Mouse (Mus musculus): Measurements from ENCODE around the gene Hdac4.

Gene Hdac4

GRCm38 (mm10) chr1:91961231-91961630 is 234.3 kb downstream of the Hdac4 start:
- no peak for DNase-seq (ENCODE audit: low spot score)

- no peak for DNase-seq (ENCODE audit: low spot score)
These were observed 235.6 kb downstream of the Hdac4 start for GRCm38 (mm10) chr1:91959891-91960290.

DNA sequence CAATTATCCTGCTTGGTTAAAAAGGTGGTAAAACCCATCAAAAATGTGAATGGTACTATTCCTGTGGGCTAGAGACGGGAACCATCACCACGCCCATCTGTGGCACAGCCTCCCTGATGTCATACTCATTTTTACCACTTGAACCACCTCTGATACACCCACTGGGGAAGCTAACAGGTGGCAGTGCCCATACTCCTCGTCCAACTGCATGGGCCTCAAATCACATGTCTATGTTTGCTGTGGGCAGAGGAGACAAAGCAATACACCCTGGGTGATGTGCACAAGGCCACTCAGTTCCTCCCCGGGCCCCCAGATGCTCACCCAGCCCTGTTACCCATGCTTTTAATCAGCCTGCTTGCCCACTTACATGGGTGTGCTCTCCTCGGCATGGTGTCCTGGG is 236.5 kb downstream of the Hdac4 start:
- no peak for DNase-seq (ENCODE audit: low spot score)

GRCm38 (mm10) chr1:91956229-91956628 is 239.3 kb downstream of the Hdac4 start:
- DNase-seq (ENCODE audit: low spot score), result no peak

DNA sequence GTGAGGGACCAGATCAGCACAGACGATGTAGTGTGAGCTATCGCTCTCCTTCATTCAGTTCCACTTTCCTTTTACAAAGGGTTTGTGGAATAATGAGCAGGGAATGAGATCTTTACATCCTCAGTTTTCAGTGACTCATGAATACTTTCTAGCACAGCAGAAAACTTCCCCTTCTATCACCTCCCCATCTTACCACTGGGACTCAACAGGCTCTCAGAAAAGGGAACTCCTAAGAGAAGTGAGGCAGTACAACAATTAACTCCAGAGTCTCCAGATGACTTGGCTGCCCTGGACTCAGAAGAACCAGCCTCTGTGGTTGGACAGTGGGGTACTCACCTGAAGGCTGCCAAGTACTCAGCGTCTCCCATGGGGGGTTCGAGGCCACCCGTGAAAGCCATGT is 240.5 kb downstream of the Hdac4 start:
- no peak for DNase-seq (ENCODE audit: low spot score)

DNA sequence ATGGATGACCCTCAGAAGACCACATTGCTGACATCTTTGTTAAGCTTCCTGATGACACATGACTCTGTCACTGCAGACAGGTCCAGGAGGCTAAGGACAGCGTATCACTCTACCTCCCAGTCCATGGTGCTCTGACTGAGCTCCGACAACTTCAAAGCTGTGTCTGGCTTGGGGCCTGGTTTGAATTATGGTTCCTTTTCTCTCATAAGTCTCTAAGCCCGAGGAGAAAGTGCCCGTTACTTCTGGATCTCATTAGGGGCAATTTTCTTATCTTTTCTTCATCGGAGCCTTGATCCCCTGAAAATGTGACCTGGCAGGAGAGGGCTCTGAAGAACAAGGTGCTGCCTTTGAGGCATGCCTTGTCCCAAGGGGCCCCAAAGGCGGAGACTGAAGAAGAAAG is 242.6 kb downstream of the Hdac4 start:
- no peak for DNase-seq (ENCODE audit: low spot score)

GRCm38 (mm10) chr1:91947441-91947840 is 248.1 kb downstream of the Hdac4 start:
- DNase-seq (ENCODE audit: low spot score), result no peak

- no peak for DNase-seq (ENCODE audit: low spot score)
These were observed 252.9 kb downstream of the Hdac4 start for GRCm38 (mm10) chr1:91942583-91942982.

GRCm38 (mm10) chr1:91942031-91942430 is 253.5 kb downstream of the Hdac4 start:
- DNase-seq (ENCODE audit: low spot score), result no peak

GRCm38 (mm10) chr1:91941094-91941493 is 254.4 kb downstream of the Hdac4 start:
- DNase-seq (ENCODE audit: low spot score), result no peak

- DNase-seq (ENCODE audit: low spot score), result no peak
These were observed 260.3 kb downstream of the Hdac4 start for GRCm38 (mm10) chr1:91935171-91935570.

GRCm38 (mm10) chr1:91933681-91934080 is 261.8 kb downstream of the Hdac4 start:
- DNase-seq (ENCODE audit: low spot score), result no peak

DNA sequence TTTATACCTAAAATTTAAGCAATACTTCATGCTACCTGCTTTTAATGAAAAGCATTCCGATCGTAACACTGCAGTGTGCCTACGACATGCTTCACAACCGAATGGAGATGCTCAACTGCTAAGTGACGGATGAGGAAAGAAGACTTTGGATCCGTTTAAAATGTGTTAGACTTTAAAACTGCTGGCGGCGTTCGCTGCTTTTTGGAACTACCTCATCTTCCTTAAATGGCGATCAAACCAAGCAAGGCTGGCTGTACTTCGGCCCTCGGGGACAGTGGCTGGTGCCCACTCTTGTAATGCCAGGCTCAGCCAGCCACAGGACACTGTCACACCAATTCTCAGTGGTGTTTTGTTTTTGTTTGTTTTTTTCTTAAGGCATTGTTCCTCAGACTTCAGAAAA is 263.3 kb downstream of the Hdac4 start:
- no peak for DNase-seq (ENCODE audit: low spot score)

DNA sequence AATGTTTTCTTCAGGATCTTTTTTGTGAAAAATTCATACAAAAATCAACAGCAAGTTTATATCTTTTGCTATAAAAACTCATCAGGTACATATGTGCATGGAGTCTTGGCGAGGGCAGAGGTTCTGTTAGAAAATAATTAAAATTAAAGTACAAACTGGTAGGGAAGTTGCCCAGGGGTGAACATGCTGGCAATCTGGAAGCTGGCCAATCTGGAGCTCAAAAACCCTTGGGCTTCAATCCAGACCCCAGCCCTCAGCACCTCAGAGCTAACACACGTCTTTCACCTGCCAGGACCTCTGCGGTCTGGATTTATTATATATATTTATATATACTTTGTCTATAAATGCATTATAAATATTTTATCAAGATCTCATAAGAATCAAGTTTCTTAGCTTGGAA is 263.7 kb downstream of the Hdac4 start:
- DNase-seq (ENCODE audit: low spot score), result no peak

GRCm38 (mm10) chr1:91931196-91931595 is 264.3 kb downstream of the Hdac4 start:
- no peak for DNase-seq (ENCODE audit: low spot score)

DNA sequence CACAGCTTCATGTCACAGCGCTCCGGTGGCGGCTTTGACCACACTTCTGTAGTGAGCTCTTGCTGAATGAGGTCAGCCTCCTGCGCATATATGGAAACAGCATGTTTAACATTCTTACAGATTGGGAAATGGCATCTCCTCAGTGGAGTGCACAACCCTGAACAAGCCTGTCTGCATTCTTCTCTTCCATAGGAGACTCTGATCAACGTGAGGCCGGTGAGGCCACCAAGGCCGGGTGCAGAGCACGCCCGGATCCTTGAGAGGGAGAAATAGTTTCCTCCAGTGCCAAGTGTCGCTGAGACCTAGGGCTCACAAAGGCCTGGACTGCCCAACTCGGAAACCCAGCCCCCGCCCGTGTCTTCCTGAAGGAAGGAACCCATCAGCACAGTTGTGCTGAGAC is 266.4 kb downstream of the Hdac4 start:
- DNase-seq (ENCODE audit: low spot score), result no peak

GRCm38 (mm10) chr1:91927536-91928315 is 267.8 kb downstream of the Hdac4 start:
- DNase-seq (ENCODE audit: low spot score), result no peak

DNA sequence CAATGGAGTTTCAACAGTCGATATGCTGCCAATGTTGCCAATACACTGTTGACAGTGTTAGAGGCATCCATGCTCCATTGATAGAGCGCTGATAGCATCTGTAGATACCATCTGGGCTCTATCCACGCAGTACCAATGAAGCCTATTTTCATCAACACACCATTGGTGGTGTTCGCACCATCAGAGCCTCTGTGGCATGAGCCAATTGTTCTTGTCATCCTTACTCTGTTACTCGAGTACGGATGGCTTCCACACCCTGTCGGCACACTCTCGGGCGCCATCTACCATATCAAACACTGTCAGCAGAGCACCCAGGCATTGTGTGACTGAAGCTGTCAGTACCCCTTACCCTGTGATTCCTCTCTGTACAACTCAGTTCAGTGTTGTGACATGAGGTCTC is 271.9 kb downstream of the Hdac4 start:
- DNase-seq (ENCODE audit: low spot score), result no peak

GRCm38 (mm10) chr1:91922235-91923152 is 273.0 kb downstream of the Hdac4 start:
- DNase-seq (ENCODE audit: low spot score), result no peak

GRCm38 (mm10) chr1:91921702-91922101 is 273.8 kb downstream of the Hdac4 start:
- no peak for DNase-seq (ENCODE audit: low spot score)

GRCm38 (mm10) chr1:91921279-91921678 is 274.2 kb downstream of the Hdac4 start:
- no peak for DNase-seq (ENCODE audit: low spot score)

- DNase-seq (ENCODE audit: low spot score), result no peak
These were observed 275.4 kb downstream of the Hdac4 start for GRCm38 (mm10) chr1:91920038-91920589.

DNA sequence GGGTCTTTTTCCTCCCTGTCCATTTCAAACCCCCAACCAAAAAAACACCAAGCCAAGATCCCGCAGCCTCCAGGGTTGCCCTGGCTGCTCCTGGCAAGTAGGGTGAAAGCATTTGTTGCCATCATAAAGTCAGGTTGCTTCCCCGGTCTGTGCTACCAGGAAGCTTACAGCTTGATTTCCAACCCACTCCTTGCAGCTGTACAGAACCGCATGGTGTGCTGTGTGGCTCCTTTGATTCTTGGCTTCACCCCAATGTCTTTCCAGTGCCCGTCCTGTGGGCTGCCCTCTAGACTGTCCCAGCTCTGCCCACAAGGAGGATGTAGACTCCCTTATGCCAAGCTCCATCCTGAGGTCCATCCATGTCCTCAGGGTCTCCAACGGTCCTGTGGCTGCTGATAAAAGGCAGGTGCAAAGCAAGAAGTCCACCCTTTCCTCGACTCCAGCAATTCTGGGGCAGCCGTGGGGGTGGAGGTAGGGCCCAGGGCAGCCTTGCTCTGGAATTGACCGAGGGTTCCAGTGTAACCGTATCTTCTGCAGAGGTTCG is 277.2 kb downstream of the Hdac4 start:
- DNase-seq (ENCODE audit: low spot score), result no peak

All from layer of hippocampus, adult 9-10 months (tissue).